Mouse (Mus musculus) gastrocnemius, adult 18-20 months (tissue): ENCODE measurements around the gene Ccdc47. TPM values are rescaled to one million over a fixed set of nuclear protein-coding genes. Genes with fewer than 3 reads are reported as not detected.
"Not testable (repeated sequence)": the region's sequence is repeated elsewhere in the genome, so short reads cannot be mapped to it uniquely, and the experiment has no call there.

Experiments
- DNase-seq: peaks from one replicate; pipeline ENCODE4 v3.0.0; 2021; ENCODE audit warnings: low spot score
- total RNA-seq, 2 experiments: library from RNA; stranded (reverse); gene quantifications; 2 replicates each; pipeline ENCODE4 v1.2.3; 2021

Gene Ccdc47
- total RNA-seq, 2 experiments from 2014 or later = 74.0 to 79.0 TPM

DNA sequence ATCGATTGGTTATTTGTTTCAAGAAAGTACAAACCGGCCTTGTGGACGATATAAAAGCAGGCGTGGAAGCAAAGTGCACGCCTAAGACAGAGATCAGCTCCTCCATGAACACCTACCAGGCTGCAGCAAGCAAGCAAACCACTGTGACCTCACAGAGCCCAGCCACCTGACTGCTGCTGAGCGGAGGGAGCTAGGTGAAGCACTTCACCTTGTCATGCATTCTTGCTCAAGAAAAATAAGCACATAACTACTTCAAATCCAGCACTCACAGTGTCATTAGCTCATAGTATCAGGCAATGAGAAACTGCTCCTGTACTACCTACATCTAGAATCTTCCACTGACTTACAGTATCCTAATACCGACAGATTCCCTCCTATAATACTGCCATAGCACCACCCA, 16.1 kb downstream of the Ccdc47 start:
- DNase-seq = not testable (repeated sequence)

DNA sequence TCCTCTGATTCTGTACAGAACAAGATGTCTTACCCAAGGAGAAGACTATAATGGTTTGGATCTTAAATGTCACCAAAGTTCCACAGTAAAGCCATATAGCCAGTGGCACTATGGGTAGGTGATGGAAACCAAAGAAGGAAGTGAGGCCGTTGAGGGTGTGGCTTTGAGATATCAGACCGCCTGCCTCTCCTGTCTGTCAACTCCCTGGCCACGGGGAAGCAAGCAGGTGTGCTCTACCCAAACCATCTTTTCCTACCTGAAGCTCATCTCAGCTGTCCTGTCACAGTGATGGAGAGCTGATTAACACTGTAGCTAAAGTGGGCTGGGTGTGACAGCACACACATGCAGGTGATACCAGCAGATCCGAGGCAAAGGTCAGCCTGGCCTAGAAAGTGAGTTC, 17.9 kb downstream of the Ccdc47 start:
- no peak for DNase-seq

DNA sequence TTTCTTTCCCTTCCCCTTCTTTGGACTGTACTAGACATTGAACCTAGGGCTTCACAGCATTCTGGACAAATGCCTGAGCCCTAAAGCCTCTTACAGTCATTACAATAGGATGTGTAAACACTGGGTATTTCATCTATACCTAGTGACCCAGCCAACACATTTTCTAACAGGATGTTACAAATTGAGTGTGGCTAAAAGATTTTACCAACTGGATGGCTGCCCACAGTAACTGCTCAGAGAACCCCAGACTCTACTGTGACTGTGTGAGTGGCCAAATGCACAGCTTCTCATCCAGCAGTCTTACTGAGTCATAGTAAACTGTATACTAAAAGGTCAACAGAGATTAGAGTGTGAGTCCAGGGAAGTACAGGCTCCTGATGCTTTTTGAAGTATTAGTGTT, 20.8 kb downstream of the Ccdc47 start:
- DNase-seq = no peak

DNA sequence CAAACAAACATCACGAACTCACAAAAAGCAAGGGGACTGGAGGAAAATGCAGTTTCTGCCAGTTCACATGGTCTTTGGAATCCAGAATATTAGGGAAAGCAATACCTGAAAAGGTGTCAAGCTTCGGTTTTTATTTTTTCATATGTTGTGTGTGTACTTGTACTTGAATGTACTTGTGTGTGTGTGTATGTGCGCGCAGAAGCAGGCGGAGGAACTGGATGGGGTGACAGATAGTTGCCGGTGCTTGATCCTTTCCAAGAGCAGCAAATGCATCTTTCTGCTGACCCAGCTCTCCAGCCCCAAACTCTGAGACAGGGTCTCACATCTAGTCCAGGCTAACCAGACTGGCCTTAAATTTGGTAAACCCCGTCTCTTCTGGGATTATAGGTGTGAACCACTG, 21.3 kb downstream of the Ccdc47 start:
- DNase-seq = no peak

DNA sequence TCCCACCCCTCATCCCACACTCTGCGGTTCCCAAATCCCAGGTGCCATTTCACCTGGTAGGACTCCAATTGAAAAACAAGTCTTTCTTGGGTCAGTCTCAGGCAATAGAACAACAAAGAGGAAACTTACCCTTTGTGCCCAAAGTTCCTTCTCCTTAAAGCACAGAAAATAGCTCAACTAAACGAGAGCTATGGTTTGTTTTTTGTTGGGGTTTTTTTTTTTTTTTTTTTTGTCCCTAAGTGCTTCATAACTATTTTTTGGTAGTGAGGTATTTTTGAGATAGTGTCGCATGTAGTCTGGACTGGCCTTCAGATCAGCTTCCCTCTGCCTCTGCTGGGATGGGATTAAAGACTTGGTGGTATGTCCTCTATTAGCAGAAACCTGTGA, 22.0 kb downstream of the Ccdc47 start:
- no peak for DNase-seq

DNA sequence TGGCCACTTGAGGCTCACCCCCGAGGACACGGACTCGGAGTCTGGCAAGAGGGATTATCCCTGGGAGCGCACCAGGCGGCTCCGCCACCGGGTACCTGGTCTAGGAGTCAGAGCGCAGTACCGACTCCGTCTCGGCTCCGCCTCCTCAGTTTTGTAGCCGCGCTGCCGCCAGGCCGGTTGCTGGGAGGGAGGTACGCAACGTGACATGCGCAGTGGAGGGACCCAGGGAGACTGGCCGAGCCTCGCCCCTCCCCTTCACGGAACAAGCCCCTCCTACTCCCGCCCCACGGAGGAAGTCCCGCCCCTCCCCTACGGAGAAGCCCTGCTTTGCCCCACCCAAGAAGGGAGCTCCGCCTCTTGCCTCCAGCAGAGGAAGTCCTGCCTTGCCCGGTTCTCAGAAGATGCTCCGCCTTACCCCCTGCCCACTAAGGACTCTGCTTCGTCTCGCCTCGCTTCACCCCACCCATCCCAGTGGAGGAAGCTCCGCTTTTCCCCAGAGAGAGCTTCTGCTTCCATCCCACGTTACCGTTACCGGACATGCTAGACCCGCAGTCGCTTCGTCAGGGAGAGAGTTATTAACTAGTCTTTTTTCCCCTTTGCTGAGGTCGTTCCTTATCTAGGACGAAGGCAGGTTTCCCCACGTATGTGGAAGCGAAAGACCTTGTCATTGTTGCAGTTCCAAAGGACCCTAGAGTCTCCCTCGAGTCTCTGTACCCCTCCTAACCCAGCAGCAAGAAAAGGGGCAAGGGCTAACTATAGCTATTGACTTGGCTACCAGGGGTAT, 22.6 kb downstream of the Ccdc47 start:
- DNase-seq = peak; percentile 97

DNA sequence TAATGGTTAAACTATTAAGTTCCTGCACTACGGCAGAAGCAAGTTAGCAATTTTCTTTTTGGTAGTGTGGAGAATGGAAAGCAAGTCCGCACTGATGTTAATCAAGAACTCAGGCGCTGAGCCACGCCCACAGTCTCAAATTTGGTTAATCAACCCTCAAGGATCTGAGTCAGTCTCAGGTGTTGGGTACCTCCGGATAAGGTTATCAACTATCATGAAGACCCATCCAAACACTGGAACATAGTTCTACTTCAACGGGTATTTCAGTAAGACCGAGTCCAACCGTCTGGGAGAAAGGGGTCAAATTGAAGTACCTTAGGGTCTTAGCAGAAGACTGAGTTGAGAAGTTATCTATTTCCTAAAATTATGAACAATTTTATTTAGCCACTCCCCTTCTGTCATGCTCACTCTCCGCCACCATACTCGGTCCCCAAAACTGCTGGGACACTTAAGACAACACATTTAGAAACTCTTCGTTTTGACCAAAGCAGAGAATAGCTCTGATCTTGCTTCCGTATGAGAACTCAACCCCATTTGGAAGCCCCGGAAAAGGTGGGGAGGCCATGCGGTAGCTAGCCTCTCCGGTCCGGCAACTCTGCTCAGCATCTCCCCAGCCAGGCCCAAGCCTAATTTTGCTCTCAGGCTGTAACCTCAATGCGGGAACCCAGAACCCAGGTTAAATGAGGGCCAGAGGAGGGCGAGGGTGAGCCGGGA, 23.3 kb downstream of the Ccdc47 start:
- DNase-seq = no peak

DNA sequence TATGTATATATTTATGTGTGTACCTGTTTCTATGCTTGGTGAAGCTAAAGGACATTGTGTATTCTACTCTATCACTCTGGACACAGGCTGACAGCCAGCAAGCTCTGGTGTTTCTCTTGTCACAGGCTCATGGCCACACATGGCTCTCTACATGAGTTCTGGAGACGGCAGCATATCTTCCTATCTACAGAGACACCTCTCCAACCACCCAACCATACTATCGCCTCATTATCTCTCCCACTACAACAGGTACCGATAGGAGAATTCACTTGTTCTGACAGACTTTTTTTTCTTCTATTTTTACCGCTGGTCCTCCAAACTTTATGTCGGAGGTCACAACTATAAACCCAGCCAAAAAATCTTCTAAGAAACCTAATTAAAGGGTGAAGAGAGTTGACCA, 23.9 kb downstream of the Ccdc47 start:
- no peak for DNase-seq

DNA sequence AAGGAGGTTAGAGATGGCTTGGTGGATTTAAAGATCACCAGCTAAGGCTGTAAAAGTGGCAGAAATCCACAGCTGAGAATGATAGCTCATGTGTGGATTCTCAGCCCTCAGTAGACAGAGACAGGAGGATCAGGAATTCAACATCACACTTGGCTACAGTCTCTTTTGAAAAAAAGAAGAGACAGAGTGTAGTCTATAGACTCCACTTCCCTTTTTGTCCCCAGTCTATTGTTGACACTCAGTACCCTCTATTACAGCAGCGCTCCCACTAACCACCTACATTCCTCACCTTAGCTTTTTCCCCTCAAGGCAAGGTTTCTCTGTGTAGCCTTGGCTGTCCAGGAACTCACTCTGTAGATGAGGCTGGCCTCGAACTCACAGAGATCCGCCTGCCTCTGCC, 24.4 kb downstream of the Ccdc47 start:
- no peak for DNase-seq

DNA sequence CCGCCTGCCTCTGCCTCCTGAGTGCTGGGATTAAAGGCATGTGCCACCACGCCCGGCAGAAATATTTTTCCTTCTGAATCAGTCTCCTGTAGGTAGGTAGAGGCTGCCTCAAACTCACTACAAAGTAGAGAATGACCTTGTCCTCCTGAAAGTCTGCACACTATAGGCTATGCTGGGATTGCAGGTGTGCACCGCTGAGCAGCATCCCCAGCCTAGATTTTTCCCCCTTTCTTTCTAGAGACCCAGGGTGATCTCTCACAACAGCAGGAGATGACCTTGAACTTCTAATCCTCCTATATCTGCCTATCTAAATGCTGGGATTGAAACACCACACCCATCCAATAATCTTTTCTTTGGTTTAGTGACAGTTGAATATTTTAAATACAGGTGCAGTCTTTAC, 28.8 kb downstream of the Ccdc47 start:
- no peak for DNase-seq

DNA sequence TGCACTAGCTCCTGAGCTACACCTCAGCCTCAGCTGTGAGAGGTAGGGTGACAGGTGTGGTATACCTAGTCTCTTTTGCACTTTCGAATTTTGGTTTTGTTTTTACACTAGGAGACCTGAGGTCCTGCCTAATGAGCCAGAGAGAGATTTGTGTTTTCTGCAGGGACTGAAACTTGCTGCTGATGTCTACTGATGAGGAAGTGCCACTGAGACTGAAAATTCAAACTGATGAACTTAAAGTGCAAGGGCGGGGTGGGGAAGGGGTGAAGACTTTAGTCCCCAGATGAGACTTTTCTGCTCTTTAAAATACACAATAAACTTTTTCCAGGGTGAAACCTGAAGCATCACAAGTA, 35.7 kb downstream of the Ccdc47 start:
- no peak for DNase-seq

DNA sequence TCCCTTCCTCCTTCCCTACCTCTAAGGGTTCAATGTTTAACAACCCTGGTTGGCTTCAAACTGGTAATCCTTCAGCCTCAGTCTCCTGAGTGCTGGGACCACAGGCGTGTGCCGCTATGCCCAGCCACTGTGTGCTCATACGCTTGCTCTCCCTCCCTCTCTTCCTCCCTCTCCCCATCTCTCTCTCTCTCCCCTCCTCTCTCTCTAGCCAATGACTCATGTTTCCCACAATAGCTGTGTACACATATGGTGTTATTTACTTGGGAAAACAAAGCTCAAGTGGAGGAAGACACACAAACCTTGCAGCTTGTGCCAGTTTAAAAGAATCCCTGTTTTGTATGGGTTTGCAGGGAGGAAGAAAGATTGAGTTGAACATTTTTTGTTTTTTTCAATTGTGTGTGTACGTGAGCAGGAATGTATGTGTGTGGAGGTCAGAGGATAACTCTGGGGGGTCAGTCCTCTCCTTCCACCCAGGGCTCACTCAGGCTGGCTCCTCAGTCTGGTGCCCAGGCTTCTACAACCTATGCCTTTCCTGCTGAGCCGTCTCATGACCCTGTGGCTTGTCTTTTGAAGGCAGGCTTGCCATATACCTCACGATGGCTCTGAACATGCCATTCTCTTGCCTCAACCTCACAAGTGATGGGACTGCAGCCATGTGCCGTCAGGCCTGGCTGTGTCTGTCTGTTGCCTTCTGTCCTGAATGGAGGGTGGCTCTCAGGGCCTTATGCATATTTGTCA, 36.3 kb downstream of the Ccdc47 start:
- no peak for DNase-seq

DNA sequence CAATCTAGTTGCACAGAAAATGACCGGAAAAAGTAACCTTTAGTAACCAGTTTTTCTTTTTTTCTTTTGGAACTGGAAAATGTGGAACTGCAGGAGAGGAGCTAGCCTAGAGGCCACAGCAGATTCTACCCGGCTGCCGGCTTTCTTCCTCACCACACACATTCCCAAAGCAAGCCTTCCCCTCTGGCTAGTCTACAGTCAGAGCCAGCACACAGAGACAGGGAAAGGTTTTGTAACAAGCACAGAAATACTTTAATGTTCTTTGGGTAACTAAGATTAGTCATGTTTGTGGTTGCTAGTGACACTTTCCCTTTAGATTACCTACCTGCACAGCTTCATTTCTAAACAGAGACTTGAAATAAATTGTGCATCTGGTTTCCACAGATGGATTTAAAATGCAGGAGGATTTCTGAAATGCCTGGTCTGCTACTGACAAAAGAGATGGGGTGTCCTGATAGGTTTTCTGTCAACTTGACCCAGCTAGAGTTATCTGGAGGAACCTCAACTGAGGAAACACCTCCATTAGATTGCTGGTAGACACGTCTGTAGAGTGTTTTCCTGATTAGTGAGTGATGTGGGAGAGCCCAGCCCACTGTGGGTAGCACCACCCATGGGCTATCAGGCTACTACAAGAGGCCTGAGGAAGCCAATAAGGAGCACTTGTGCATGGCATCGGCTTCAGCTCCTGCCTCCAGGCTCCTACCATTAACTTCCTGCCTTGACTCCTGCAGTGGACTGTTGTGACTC, 37.9 kb downstream of the Ccdc47 start:
- no peak for DNase-seq

DNA sequence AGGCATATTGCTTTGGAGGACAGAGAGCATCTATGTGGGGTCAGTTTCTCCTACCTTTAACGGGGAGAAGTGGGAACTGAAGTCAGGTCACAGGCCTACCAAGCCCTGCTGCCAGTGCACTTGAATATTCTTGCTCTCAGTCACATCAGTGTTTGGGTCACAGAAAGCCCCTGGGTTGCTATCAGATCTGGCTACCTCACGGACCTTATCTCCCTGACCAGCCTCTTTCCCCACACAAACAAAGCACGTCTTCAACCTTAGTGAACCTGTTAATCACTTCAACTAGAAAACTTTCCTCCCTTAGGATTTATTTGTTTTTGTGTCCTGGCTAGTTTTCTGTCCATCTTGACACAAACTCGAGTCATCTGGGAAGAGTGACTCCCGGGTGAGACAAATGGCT, 39.8 kb downstream of the Ccdc47 start:
- no peak for DNase-seq

DNA sequence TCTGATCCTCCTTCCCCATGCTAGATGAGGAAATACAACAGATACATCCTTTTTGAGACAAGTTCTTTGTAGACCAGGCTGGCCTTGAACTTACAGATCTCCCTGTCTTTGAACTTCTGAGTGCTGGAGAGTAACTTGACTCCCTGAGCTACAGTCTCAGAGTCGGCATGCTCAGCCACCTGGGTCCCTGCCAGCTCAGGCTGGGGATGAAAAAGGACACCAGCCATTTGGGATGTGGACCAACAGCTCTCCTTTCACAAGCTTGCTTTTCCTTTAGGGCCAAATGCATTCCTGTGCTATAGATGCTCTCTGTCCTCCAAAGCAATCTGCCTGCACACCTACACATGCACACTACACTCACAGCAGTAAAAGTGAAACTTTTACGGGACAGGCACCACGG, 41.1 kb downstream of the Ccdc47 start:
- peak; percentile 82 for DNase-seq

DNA sequence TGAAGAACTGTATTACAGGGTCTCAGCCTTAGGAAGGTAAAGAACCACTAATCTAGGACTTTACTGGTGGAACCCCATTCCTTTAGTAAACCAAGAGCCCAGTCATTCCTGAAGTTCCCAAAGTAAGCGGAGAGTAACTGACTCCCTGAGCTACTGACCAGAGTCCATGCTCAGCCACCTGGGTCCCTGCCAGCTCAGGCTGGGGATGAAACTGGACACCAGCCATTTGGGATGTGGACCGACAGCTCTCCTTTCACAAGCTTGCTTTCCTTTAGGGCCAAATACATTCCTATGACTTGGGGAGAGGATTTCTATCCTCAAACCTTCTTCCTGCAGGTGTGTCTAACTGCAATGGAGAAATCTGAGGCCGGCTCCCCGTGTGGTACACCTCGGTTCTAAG, 41.8 kb downstream of the Ccdc47 start:
- DNase-seq = peak; percentile 75

DNA sequence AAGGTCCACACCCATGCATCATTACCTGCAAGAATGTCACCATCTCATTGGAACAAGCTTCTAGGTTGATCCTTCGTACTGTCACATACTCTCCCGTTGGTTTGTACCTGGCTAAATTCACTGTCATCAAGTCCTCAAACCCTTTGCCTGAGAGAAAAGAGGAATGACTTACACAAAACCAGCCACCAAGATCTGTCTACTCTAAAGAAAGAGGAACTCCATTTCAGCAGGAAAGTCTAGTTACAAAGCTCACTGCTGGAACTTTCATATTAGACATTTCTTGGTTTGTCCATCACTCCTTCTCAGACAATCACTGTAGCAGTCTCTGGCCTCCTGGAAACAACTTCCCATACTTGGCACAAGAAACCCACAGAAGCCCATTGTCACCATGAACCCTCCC, 42.9 kb downstream of the Ccdc47 start:
- DNase-seq = no peak

DNA sequence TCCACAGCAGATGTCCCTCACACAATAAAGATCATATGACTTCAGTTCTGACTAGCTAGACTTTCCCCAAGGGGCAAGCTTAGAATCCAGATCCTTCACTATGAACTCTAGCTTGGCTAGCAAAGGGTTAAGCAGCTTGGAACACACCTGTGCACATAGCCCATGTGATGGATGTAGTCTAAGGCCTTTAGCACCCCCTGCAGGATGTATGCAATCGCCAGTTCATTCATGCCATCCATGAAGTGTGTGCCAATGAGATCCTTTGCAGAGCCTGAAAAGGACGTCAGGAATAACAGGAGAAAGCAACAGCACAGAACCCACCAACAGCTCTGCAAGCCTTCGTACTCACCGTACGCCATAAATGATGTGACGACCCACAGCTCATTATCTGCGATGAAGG, 45.3 kb downstream of the Ccdc47 start:
- no peak for DNase-seq

DNA sequence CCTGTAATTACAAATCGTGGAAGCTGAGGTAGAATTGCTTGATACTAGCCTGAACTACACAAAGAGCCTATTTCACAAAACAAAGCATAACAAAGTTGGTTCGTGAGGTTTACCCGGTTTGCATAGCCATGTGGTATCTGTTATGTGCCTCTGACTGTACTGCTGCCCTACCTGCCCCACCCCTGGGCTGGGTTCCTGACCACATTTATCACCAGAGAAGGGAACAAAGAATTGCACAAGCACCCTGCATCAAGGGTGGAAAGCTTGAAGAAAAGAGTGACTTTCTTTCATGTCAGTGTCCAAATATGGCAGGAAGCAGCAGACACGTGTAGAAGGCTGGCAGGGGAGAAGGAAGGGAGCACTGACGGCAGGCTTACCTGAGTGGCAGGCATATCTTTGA, 48.7 kb downstream of the Ccdc47 start:
- DNase-seq = no peak

DNA sequence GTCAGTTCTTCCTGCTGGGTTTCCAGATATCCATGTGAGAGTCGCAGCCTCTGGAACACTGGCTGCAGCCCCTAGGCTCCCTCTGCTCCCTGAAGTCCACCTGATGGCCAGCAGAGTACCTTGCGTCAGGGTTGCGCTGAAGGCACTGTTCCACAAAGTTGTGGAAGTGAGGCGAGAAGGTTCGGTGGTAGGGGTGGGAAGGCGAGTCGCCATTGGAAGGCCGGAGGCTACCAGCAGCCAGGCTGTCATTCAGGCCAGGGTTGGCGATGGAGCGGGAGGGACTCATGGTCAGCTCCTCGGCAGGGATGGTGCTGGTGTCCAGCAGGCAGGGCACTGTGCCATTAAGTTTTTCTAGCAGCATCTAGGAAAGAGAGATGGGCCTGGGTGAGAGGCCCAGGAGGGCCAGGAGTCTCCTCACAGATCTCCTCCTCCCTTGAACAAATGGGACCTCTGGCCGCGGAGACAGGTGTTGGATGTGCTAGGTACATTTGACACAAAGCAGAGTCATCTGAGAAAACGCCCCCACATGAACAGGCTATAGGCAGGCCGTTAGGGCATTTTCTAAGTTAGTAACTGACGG, 51.5 kb downstream of the Ccdc47 start:
- no peak for DNase-seq

DNA sequence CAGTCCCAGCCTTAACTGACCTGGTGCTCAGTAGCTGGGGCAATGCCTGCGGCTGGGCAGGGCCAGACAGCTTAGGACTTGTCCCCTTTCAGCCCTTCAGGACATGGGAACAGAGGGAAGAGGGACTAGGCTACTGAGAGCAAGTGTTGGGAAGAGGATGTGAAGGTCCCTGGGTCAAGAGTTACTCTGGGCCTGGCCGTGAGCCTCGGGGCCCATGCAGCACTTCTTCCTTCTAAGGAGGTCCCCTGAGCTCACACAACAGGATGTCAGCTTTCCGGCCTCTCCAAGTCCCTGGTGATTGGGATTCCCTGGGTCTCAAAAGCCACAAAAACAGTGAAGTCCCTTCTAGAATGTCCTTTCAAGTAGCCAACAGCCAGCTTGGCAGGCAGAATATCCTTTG, 52.6 kb downstream of the Ccdc47 start:
- DNase-seq = no peak

DNA sequence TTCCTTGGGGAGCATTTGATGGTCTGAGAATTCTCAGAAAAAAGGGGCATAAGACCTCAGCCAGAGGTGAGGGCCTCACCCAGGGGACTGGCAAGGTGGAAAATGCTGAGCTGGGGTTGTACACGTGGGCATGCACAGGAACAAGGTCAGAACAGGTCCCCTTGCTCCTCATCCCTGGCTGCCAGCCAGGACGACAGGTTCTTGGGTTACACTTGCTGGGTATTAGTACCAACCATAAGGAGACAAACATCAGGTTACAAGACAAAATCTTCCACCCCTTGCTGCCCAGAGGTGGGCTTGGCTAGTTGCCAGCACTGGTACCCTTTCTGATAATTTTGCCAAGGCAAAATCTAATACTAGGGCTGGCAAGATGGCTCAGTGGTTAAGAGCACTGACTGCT, 53.9 kb downstream of the Ccdc47 start:
- DNase-seq = peak; percentile 25
